Mouse (Mus musculus): ENCODE measurements around the gene Clmn.

GRCm38 (mm10) chr12:104751331-104751813 is 113.5 kb downstream of the Clmn start:
- TF ChIP-seq CTCF (IDR thresholded peaks at IDR 0.05; ENCODE audit: low read depth) (no peak), EP300 (optimal IDR thresholded peaks at IDR 0.05) (no peak)
